Mouse (Mus musculus): Measurements from ENCODE around the gene Ankrd9. TPM values are rescaled to one million over a fixed set of nuclear protein-coding genes. Genes with fewer than 3 reads are reported as not detected.

Ankrd9 gene
- polyA plus RNA-seq, 1 experiment from 2014 or later = 6.3 TPM

DNA sequence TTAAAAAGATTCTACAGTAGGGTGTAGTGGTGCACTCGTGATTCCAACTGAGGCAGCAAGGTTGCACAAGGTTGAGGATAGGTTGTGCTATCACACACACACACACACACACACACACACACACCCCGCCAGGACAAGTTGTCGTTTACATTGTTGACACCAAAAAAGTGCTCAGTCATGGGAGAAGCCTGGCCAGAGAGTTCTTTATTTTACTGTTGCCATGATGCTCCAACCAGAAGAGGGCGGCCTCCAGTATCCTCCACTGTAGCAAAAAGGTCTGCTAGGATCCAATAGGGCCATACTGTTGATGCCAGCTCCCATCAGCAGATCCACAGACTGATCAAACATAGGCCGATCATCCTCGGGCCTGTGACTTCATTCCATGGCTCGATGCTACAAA lies 27.6 kb downstream of the Ankrd9 start:
- H3K36me3 ChIP-seq = peaks cover 60% of the 10 kb centered on the region
- no peaks in the 10 kb centered on the region for H3K9me3 ChIP-seq
- WGBS = 85% methylated on average over 7 of the region's 7 CpGs
- no peak overlapping the region for H3K4me2 ChIP-seq (replicated peaks)
- H3K27me3 ChIP-seq = no peaks in the 10 kb centered on the region
- H3K9ac ChIP-seq (replicated peaks) = no peak overlapping the region
- H3K27ac ChIP-seq = no peak overlapping the region
- no peaks in the 10 kb centered on the region for H3K4me1 ChIP-seq (replicated peaks)
- no peak for ATAC-seq
- H3K4me3 ChIP-seq (replicated peaks) = no peak overlapping the region

DNA sequence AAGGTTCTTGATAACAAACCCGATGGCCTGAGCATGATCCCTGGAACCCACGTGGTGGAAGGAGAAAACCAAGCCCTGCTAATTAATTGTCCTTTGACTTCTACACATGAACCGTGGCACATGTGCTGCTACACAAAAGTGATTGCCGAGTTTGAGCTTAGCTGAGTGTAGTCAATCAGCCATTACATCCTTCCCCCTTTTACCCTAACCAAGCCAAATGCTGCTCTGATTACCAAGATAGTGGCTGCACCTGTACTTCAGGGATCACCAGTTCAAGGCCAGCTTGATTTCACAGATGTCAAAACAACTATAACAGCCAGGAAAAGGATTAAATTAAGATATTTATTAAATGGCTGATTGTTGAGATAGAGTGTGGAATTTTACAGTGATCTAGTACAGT lies 28.7 kb downstream of the Ankrd9 start:
- Histone ChIP-seq H3K9me3 (no peaks in the 10 kb centered on the region), H3K4me2 (replicated peaks) (no peak overlapping the region), H3K4me3 (replicated peaks) (no peak overlapping the region), H3K36me3 (peaks cover 59% of the 10 kb centered on the region), H3K4me1 (replicated peaks) (no peaks in the 10 kb centered on the region), H3K27ac (no peak overlapping the region), H3K27me3 (no peaks in the 10 kb centered on the region), H3K9ac (replicated peaks) (no peak overlapping the region)
- no peak for ATAC-seq
- 78% methylated on average over 4 of the region's 4 CpGs for WGBS

DNA sequence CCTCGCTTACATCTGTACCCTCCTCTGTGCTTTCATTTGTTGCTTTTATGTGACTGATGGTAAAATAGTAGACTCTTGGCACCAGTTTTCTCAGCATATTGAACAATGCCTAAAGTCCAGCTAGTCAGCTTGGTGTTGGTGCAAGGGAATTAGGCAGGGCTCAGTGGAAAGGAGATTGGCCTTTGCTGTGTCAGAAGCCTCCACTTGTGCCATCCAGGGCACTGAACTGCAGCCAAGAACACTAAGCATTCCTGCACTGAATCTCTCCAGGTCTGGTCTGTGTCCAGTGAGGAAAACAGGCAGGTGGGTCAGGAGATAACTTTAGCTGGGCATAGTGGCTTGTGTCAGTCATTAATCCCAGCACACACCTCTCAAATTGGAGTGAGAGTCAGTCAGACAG lies 29.4 kb downstream of the Ankrd9 start:
- no peaks in the 10 kb centered on the region for H3K4me1 ChIP-seq (replicated peaks)
- H3K36me3 ChIP-seq = peaks cover 60% of the 10 kb centered on the region
- 85% methylated on average over 1 of the region's 1 CpGs for WGBS
- H3K4me2 ChIP-seq (replicated peaks) = no peak overlapping the region
- ATAC-seq = no peak
- H3K27me3 ChIP-seq = no peaks in the 10 kb centered on the region
- no peak overlapping the region for H3K4me3 ChIP-seq (replicated peaks)
- H3K27ac ChIP-seq = no peak overlapping the region
- H3K9me3 ChIP-seq = no peaks in the 10 kb centered on the region
- no peak overlapping the region for H3K9ac ChIP-seq (replicated peaks)

DNA sequence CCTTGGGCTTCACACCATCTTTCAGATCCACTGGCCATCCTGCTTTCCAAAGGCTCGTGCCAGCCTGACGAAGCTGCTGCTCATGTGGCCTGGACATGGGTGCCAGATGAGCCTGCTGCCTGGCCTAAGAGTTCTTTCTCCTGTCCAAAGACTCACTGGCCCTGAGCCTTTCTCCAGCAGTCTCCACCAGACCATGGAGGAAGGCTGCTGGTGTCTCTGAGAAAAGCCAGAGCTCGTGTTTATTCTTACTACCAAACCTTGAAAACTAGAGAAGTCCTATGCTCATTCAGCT lies 30.0 kb downstream of the Ankrd9 start:
- no peak for ATAC-seq
- peaks cover 59% of the 10 kb centered on the region for H3K36me3 ChIP-seq
- H3K9ac ChIP-seq (replicated peaks) = no peak overlapping the region
- 96% methylated on average over 3 of the region's 3 CpGs for WGBS
- no peaks in the 10 kb centered on the region for H3K4me1 ChIP-seq (replicated peaks)
- H3K4me2 ChIP-seq (replicated peaks) = no peak overlapping the region
- no peaks in the 10 kb centered on the region for H3K27me3 ChIP-seq
- H3K4me3 ChIP-seq (replicated peaks) = no peak overlapping the region
- H3K9me3 ChIP-seq = no peaks in the 10 kb centered on the region
- H3K27ac ChIP-seq = no peak overlapping the region

DNA sequence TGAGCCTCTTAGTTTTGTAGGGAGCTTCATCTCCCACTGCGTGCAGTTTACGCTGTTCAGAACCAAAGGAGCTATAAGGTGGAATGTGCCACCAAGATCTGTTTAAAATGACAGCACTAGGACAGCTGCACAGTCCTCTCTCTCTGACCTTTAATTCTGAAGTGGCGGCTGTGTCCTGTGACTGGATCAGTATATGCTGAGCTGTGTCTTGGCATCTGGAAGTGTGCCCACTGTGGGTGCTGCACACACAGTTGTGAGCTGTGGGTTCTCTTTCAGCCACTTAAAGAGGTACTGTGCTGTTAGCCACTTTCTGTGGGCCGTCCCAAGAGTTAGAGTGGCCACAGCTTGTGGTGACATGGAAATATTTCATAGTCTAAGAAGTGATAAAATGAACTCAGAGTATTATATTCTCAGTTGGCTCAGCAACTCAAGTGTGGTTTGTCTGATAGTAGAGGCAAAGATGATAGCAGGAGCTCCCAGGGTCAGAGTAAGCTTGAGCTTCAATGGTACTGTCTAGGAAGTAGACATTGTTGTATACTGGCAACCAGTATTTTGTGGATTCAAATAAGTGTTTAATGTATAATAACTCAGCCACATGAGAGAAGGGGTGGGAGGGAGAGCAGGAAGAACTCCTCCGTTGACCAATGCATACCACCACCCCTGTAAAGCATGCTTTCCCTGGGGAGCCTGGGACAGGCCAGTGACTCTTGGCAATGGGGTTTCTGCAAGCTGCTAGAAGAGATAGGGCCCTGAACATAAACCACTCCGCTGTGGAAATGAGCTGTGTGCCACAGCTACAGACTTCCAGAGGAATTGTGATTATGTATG lies 30.5 kb downstream of the Ankrd9 start:
- H3K9ac ChIP-seq (replicated peaks) = no peak overlapping the region
- no peak for ATAC-seq
- H3K4me1 ChIP-seq (replicated peaks) = no peaks in the 10 kb centered on the region
- H3K27ac ChIP-seq = no peak overlapping the region
- no peaks in the 10 kb centered on the region for H3K9me3 ChIP-seq
- no peaks in the 10 kb centered on the region for H3K27me3 ChIP-seq
- WGBS = 90% methylated on average over 6 of the region's 6 CpGs
- no peak overlapping the region for H3K4me2 ChIP-seq (replicated peaks)
- no peak overlapping the region for H3K4me3 ChIP-seq (replicated peaks)
- H3K36me3 ChIP-seq = peaks cover 56% of the 10 kb centered on the region

DNA sequence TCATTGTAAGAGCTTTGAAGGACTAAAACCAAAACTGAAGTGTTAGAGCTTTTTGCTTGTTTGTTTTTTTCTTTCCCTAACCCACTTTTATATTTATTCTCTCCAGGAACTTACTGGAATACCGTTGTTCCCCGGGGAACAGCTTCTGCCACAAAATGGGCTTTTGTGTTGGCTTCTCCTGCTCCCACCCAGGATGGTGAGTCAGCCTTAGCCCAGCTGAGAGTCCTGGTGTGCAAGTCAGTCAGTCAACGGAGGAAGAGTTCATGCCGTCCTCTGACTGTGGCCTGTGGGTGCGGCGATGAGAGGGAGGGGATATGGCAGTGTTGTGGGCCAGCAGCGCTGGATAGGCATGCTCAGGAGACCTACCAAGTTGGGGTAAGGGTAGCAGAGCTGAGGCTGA lies 32.6 kb downstream of the Ankrd9 start:
- no peak for ATAC-seq
- H3K4me3 ChIP-seq (replicated peaks) = no peak overlapping the region
- no peaks in the 10 kb centered on the region for H3K27me3 ChIP-seq
- H3K36me3 ChIP-seq = peaks cover 70% of the 10 kb centered on the region
- no peaks in the 10 kb centered on the region for H3K4me1 ChIP-seq (replicated peaks)
- H3K4me2 ChIP-seq (replicated peaks) = no peak overlapping the region
- no peaks in the 10 kb centered on the region for H3K9me3 ChIP-seq
- no peak overlapping the region for H3K9ac ChIP-seq (replicated peaks)
- H3K27ac ChIP-seq = no peak overlapping the region
- 85% methylated on average over 7 of the region's 7 CpGs for WGBS

DNA sequence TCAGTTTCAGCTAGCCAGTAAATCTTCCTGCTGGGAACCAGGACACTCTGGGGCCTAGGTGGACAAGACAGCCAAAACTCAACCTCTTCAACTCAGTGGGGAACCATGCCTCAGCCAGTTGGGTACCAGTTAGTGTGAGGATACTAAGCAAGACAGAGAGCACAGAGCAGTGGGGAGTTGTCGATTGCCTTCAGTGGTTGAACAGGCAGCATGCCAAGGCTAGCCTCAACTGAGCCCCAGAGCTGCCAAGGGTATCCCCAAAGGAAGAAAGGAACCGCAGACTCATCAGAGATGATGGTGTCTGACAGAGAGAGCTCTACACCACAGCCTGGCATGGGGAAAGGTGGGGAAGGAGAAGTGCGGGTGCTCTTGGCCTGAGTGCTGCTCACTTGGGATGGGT lies 38.0 kb downstream of the Ankrd9 start:
- Histone ChIP-seq H3K36me3 (peaks cover 58% of the 10 kb centered on the region), H3K9ac (replicated peaks) (no peak overlapping the region), H3K9me3 (no peaks in the 10 kb centered on the region), H3K27me3 (no peaks in the 10 kb centered on the region), H3K4me1 (replicated peaks) (no peaks in the 10 kb centered on the region), H3K4me3 (replicated peaks) (no peak overlapping the region), H3K27ac (no peak overlapping the region), H3K4me2 (replicated peaks) (no peak overlapping the region)
- WGBS = 97% methylated on average over 3 of the region's 3 CpGs
- ATAC-seq = no peak

DNA sequence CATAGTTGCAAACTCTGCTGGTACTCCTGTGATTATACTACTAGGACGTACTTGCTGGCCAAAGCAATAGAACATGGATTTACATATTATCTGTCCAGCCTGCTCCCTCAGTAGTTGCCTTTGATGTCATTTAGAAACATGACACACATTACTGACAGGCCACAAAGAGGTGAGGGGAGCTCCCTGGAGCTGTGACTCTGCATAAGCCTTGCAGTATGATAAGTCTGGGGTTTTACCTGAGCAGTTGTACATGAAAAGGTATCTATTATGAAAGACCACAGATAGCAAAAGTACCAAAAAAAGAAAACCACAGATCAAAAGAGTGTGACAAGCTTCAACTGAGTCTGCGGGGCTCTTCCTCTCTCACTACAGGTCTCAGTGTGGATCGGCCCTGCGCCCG lies 39.5 kb downstream of the Ankrd9 start:
- no peak overlapping the region for H3K4me3 ChIP-seq (replicated peaks)
- 95% methylated on average over 5 of the region's 5 CpGs for WGBS
- no peaks in the 10 kb centered on the region for H3K27me3 ChIP-seq
- H3K9ac ChIP-seq (replicated peaks) = no peak overlapping the region
- ATAC-seq = no peak
- no peaks in the 10 kb centered on the region for H3K4me1 ChIP-seq (replicated peaks)
- H3K9me3 ChIP-seq = no peaks in the 10 kb centered on the region
- H3K27ac ChIP-seq = no peak overlapping the region
- peaks cover 49% of the 10 kb centered on the region for H3K36me3 ChIP-seq
- no peak overlapping the region for H3K4me2 ChIP-seq (replicated peaks)

DNA sequence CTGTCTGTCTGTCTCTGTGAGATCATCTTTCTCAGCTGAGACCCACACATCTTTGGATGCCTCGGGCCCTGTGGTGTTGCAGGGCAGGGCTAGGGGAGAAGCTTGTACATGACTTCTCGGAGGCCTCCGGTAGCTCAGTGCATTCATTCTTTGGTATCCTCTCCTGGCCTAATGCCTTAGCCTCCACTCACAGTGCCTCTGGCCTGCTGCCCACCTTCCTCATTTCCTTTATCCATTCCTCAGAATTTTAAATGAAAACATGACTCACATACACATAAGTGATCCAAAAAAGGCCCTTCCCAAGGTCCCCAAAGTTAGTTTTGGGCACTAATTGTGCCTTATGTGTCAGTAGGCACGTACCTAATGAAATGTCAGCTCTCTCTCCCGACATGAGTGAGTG lies 41.3 kb downstream of the Ankrd9 start:
- Histone ChIP-seq H3K27ac (no peak overlapping the region), H3K9me3 (no peaks in the 10 kb centered on the region), H3K4me1 (replicated peaks) (no peaks in the 10 kb centered on the region), H3K4me3 (replicated peaks) (no peak overlapping the region), H3K4me2 (replicated peaks) (no peak overlapping the region), H3K36me3 (peaks cover 59% of the 10 kb centered on the region), H3K27me3 (no peaks in the 10 kb centered on the region), H3K9ac (replicated peaks) (no peak overlapping the region)
- no peak for ATAC-seq
- 92% methylated on average over 5 of the region's 5 CpGs for WGBS

DNA sequence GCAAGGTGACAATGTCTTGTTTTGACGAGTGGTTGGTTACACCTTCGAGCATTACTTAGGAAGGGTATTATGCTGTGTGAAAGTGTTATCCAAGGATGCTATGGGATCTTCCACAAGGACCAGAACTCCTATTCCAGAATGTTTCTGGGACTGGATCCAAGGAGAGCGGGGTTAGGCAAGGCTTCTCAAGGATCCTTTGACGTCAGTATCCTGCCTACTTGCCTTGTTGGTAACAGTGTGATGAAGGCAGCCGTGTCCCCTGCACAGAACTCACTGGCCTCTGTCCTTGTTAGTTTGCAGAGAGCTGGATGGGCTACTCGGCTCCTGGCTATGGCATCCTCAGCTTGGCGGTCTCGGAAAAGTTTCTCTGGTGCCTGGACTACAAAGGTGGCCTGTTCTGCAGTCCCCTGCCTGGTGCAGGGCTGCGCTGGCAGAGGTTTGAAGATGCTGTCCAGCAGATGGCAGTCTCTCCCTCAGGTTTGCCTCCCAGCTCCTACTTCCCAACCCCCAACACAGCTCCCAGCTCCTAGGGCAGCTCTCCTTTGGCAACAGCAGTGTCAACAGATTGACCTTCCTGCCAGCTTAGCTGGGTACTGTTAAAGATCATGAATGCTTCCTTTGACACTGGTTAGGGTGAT lies 42.7 kb downstream of the Ankrd9 start:
- 60% methylated on average over 9 of the region's 9 CpGs for WGBS
- no peaks in the 10 kb centered on the region for H3K4me1 ChIP-seq (replicated peaks)
- no peak overlapping the region for H3K27ac ChIP-seq

DNA sequence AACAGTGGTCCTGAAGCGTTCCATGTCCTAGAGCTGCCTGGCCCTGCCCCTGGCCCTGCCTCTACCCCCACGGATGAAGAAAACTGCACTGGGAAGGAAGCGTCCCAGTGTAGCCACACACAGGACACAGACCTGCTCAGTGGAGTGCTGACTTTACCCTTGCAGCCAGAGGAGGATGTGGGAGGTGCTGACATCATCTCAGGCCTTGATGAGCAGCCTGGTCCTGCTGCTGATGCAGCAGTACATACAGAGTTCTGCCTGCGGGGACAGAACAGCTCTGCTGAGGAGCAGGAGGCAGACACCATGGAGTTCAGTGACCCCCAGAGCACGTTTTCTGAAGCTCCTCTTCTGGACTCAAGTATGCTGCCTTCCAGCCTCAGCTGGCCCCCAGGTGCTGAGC lies 46.0 kb downstream of the Ankrd9 start:
- no peak overlapping the region for H3K4me2 ChIP-seq (replicated peaks)
- no peaks in the 10 kb centered on the region for H3K4me1 ChIP-seq (replicated peaks)
- peaks cover 57% of the 10 kb centered on the region for H3K36me3 ChIP-seq
- no peaks in the 10 kb centered on the region for H3K9me3 ChIP-seq
- H3K27ac ChIP-seq = no peak overlapping the region
- H3K4me3 ChIP-seq (replicated peaks) = no peak overlapping the region
- no peaks in the 10 kb centered on the region for H3K27me3 ChIP-seq
- 89% methylated on average over 5 of the region's 5 CpGs for WGBS
- ATAC-seq = no peak
- H3K9ac ChIP-seq (replicated peaks) = no peak overlapping the region

More for the DNA sequence above, 42.7 kb downstream of the Ankrd9 start:
- Histone ChIP-seq H3K27me3 (no peaks in the 10 kb centered on the region), H3K4me3 (replicated peaks) (no peak overlapping the region), H3K36me3 (peaks cover 63% of the 10 kb centered on the region), H3K4me2 (replicated peaks) (no peak overlapping the region), H3K9me3 (no peaks in the 10 kb centered on the region), H3K9ac (replicated peaks) (no peak overlapping the region)
- peak; percentile 86 for ATAC-seq

All from midbrain, embryonic 13.5 days (tissue).